Mouse (Mus musculus): Measurements from ENCODE around the gene Cd160.

- no peak for TF ChIP-seq CTCF (IDR thresholded peaks at IDR 0.05; ENCODE audit: low read depth, low read length)
- no peak for TF ChIP-seq POLR2A (IDR thresholded peaks at IDR 0.05; ENCODE audit: borderline replicate concordance, low read depth, low read length)
Observed at GRCm38 (mm10) chr3:96836414-96836813, 7.3 kb upstream of the Cd160 start.
